Mouse (Mus musculus) testis, adult 2 months (tissue): ENCODE data around the gene Kdr. TPM values are rescaled to one million over a fixed set of nuclear protein-coding genes. Genes with fewer than 3 reads are reported as not detected.

Source experiments
- H3K27ac ChIP-seq: fragments of 200-500 bp; 2 replicates; pipeline ENCODE4 v1.5.1; 2012; ENCODE audit warnings: low read depth, low read length; ENCODE audit not compliant: control insufficient read depth, insufficient read depth
- H3K27me3 ChIP-seq: fragments of 200-500 bp; 2 replicates; pipeline ENCODE4 v1.6.1; 2012; ENCODE audit warnings: mild to moderate bottlenecking, low read length, moderate library complexity; ENCODE audit not compliant: control insufficient read depth, insufficient read depth
- H3K36me3 ChIP-seq: fragments of 200-500 bp; 2 replicates; pipeline ENCODE4 v1.6.1; 2012; ENCODE audit warnings: mild to moderate bottlenecking, low read length; ENCODE audit not compliant: control insufficient read depth, insufficient read depth
- H3K4me1 ChIP-seq: fragments of 200-500 bp; 2 replicates; pipeline ENCODE4 v1.6.1; 2012; ENCODE audit warnings: low read length; ENCODE audit not compliant: control insufficient read depth, insufficient read depth
- H3K4me3 ChIP-seq: fragments of 200-500 bp; 2 replicates; pipeline ENCODE4 v1.5.1; 2012; ENCODE audit warnings: low read depth, mild to moderate bottlenecking, low read length, moderate library complexity, mixed read lengths; ENCODE audit not compliant: control insufficient read depth
- CTCF ChIP-seq: fragments of 200-500 bp; IDR thresholded peaks from 2 replicates; pipeline ENCODE4 v1.5.1; 2012; ENCODE audit warnings: low read depth, mild to moderate bottlenecking, inconsistent platforms, low read length, moderate library complexity; ENCODE audit not compliant: control insufficient read depth, insufficient read depth, insufficient replicate concordance
- POLR2A ChIP-seq: fragments of 200-500 bp; IDR thresholded peaks from 2 replicates; pipeline ENCODE4 v1.6.1; 2012; ENCODE audit warnings: low read depth, mild to moderate bottlenecking, inconsistent platforms, low read length, moderate library complexity; ENCODE audit not compliant: control insufficient read depth
- polyA plus RNA-seq: library from polyadenylated mRNA; depleted of rRNA; stranded (reverse); fragments of >200 nt; gene quantifications from 2 replicates; pipeline ENCODE4 v1.2.3, GENCODE M21; 2012

The Kdr gene
- polyA plus RNA-seq, 1 experiment, result 1.3 TPM

DNA sequence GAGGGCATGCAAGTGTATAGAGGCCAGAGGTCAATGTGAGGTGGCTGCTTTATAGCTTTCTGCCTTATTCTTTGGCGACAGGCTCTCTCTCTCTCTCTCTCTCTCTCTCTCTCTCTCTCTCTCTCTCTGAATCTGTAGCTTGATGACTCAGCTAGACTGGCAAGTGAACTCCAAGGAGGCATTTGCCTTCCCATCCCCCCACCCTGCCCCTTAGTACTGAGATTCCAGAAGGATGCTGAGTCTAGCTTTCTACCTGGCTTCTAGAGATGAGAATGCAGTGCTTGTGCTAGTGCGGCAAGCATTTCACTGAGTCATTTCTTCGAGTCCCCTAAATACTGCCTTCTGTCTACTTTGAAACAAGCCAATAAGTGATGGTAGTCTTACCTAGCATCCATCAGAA lies 21.7 kb downstream of the Kdr start:
- no peak overlapping the region for H3K4me3 ChIP-seq
- H3K4me1 ChIP-seq, result no peaks in the 10 kb centered on the region
- no peak for TF ChIP-seq POLR2A
- TF ChIP-seq CTCF, result no peak
- no peaks in the 10 kb centered on the region for H3K36me3 ChIP-seq
- H3K27ac ChIP-seq, result no peak overlapping the region
- no peaks in the 10 kb centered on the region for H3K27me3 ChIP-seq

GRCm38 (mm10) chr5:75955876-75956275 lies 22.4 kb downstream of the Kdr start:
- Histone ChIP-seq H3K27ac (no peak overlapping the region), H3K4me3 (no peak overlapping the region), H3K4me1 (no peaks in the 10 kb centered on the region), H3K36me3 (no peaks in the 10 kb centered on the region), H3K27me3 (no peaks in the 10 kb centered on the region)
- TF ChIP-seq CTCF (no peak), POLR2A (no peak)

- H3K4me3 ChIP-seq, result no peak overlapping the region
- TF ChIP-seq POLR2A (no peak), CTCF (no peak)
- no peak overlapping the region for H3K27ac ChIP-seq
- H3K27me3 ChIP-seq, result no peaks in the 10 kb centered on the region
- H3K36me3 ChIP-seq, result no peaks in the 10 kb centered on the region
- H3K4me1 ChIP-seq, result no peaks in the 10 kb centered on the region
Measured at GRCm38 (mm10) chr5:75954778-75955330, 23.4 kb downstream of the Kdr start.

DNA sequence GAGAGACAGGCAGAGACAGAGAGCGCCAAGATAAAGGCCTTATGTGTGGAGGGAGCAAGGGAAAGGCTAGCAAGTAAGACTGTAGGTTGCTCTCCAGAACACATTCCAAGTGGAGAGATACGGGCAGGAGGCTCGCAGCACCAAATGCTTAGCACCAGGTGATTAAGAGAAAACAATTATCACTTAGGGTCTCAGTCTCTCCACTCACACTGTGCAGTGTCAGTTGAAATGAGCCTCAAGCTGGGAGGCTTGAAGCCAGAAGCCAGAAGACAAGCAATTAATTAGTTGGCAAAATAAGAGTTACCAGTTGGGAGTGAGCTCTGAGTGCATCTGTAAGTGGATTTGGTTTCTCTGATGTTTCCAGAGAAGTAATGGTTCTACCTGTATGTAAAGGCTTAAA lies 24.0 kb downstream of the Kdr start:
- TF ChIP-seq POLR2A (no peak), CTCF (no peak)
- Histone ChIP-seq H3K27ac (no peak overlapping the region), H3K36me3 (no peaks in the 10 kb centered on the region), H3K4me3 (no peak overlapping the region), H3K4me1 (no peaks in the 10 kb centered on the region), H3K27me3 (no peaks in the 10 kb centered on the region)

- Histone ChIP-seq H3K27ac (no peak overlapping the region), H3K27me3 (no peaks in the 10 kb centered on the region), H3K4me1 (no peaks in the 10 kb centered on the region), H3K4me3 (no peak overlapping the region), H3K36me3 (no peaks in the 10 kb centered on the region)
- TF ChIP-seq CTCF (no peak), POLR2A (no peak)
Measured at GRCm38 (mm10) chr5:75952131-75952795, 26.0 kb downstream of the Kdr start.

GRCm38 (mm10) chr5:75950866-75951265 lies 27.4 kb downstream of the Kdr start:
- H3K4me1 ChIP-seq, result no peaks in the 10 kb centered on the region
- H3K27ac ChIP-seq, result no peak overlapping the region
- no peaks in the 10 kb centered on the region for H3K36me3 ChIP-seq
- H3K4me3 ChIP-seq, result no peak overlapping the region
- no peaks in the 10 kb centered on the region for H3K27me3 ChIP-seq
- no peak for TF ChIP-seq POLR2A
- no peak for TF ChIP-seq CTCF

DNA sequence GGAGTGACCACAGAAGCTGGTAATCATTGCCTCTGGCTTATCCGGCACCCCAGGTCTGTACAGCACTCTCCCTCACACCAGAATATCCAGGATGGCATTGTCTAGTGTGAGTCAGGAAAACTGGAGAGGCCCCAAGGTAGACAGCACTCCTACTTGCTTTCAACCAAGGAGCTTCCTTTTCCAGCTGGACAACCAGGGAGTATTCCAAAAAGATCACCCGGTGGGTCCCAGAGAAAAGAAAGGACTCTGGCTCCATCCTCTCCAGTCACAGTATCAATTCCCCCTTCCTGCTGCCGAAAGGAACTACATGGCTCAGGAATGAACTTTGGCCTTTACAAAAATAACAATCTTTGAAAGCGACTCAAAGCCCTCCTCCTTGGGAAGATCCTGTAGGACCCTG lies 32.9 kb downstream of the Kdr start:
- no peaks in the 10 kb centered on the region for H3K27me3 ChIP-seq
- TF ChIP-seq POLR2A, result no peak
- no peak for TF ChIP-seq CTCF

DNA sequence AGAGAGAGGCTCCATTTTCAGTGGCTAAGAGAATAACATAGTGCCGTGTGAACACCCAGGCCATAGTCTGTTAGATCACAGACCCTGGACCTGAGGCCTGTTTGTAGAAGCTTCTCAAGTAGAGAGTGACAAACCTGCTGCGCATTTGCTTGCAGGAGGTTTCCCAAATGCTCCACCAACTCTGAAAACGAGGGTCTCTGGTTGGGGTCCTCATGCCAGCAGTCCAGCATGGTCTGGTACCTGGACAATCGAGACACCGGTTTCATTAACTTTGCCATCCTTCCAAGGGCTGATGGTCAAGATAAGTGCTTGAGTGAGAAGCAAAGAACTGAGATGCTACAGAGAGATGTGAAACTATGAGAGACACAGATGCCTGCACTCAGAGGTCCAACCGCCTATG lies 35.0 kb downstream of the Kdr start:
- Histone ChIP-seq H3K36me3 (no peaks in the 10 kb centered on the region), H3K4me3 (no peak overlapping the region), H3K27ac (no peak overlapping the region), H3K27me3 (no peaks in the 10 kb centered on the region), H3K4me1 (no peaks in the 10 kb centered on the region)
- TF ChIP-seq CTCF, result no peak

More for the DNA sequence above, 32.9 kb downstream of the Kdr start:
- no peak overlapping the region for H3K27ac ChIP-seq
- no peaks in the 10 kb centered on the region for H3K36me3 ChIP-seq
- H3K4me3 ChIP-seq, result no peak overlapping the region
- no peaks in the 10 kb centered on the region for H3K4me1 ChIP-seq
